Mouse (Mus musculus) liver, embryonic 12.5 days (tissue): ENCODE measurements around the gene 1700067P10Rik. TPM values are rescaled to one million over a fixed set of nuclear protein-coding genes. Genes with fewer than 3 reads are reported as not detected.
A peak's percentile ranks its signal among the peaks of the same experiment; 100 is the strongest.

Experiments
- ATAC-seq: fragments of 200-750 bp; cut with Nextera tagmentation; 2 replicates; pipeline ENCODE4 v1.8.0; 2017; ENCODE audit warnings: moderate number of reproducible peaks, mild to moderate bottlenecking, moderate library complexity
- H3K27ac ChIP-seq: fragments of 300-500 bp; sonication (generic); 2 replicates; pipeline ENCODE4 v1.5.1; 2016; ENCODE audit warnings: mild to moderate bottlenecking
- H3K27me3 ChIP-seq: fragments of 300-500 bp; sonication (generic); replicated peaks from 2 replicates; pipeline ENCODE4 v1.6.1; 2016; ENCODE audit warnings: mild to moderate bottlenecking, moderate library complexity
- H3K36me3 ChIP-seq: fragments of 300-500 bp; sonication (generic); 2 replicates; pipeline ENCODE4 v1.6.1; 2016; ENCODE audit warnings: mild to moderate bottlenecking, moderate library complexity
- H3K4me1 ChIP-seq: fragments of 300-500 bp; sonication (generic); 2 replicates; pipeline ENCODE4 v1.6.1; 2016
- H3K4me2 ChIP-seq: fragments of 300-500 bp; sonication (generic); 2 replicates; pipeline ENCODE4 v1.6.1; 2016; ENCODE audit warnings: mild to moderate bottlenecking, moderate library complexity
- H3K4me3 ChIP-seq: fragments of 300-500 bp; sonication (generic); 2 replicates; pipeline ENCODE4 v1.5.1; 2016; ENCODE audit warnings: mild to moderate bottlenecking, moderate library complexity
- H3K9ac ChIP-seq: fragments of 300-500 bp; sonication (generic); 2 replicates; pipeline ENCODE4 v1.6.1; 2016; ENCODE audit warnings: mild to moderate bottlenecking, moderate library complexity
- H3K9me3 ChIP-seq: fragments of 300-500 bp; sonication (generic); replicated peaks from 2 replicates; pipeline ENCODE4 v1.6.1; 2016; ENCODE audit warnings: mild to moderate bottlenecking, moderate library complexity
- WGBS: fragments of 180-500 bp; shearing (Covaris S2); methylation state at CpG from one replicate; pipeline ENCODE4 v1.1.7; 2016; ENCODE audit not compliant: insufficient replicate concordance; 5-methylcytosine and 5-hydroxymethylcytosine counted together
- polyA plus RNA-seq: library from polyadenylated mRNA; unstranded; fragments of >200 nt; fragmentation: Nextera tagmentation; extraction: Ambion mirVana; gene quantifications from 2 replicates; pipeline ENCODE4 v1.2.1, GENCODE M21; 2016

Gene 1700067P10Rik
- not detected in 2 replicates for polyA plus RNA-seq

DNA sequence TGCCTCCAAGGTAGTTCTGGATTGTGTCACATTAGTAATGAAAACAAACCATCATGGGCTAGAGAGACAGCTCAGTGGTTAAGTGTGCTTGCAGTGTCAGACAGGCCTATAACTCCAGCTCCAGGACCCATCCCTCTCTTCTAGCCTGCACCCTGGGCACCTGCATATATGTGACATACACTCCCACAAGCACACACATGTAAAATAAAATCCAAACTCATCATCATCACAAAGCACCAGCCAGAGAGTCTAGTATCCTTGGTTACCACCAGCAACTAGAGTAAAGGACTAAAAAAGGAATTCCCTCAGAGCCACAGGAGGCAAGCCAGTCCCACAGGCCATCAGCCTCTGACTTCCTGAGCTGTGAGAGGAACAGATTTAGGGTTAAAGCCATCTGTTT, at the start of gene 1700067P10Rik:
Gene 1700067P10Rik (plus strand): TSS at position 301 of the 400 bp plus-strand sequence.
- no peak within 1 kb of the TSS for H3K9ac ChIP-seq
- no peak for ATAC-seq
- no peak within 1 kb of the TSS for H3K27ac ChIP-seq

DNA sequence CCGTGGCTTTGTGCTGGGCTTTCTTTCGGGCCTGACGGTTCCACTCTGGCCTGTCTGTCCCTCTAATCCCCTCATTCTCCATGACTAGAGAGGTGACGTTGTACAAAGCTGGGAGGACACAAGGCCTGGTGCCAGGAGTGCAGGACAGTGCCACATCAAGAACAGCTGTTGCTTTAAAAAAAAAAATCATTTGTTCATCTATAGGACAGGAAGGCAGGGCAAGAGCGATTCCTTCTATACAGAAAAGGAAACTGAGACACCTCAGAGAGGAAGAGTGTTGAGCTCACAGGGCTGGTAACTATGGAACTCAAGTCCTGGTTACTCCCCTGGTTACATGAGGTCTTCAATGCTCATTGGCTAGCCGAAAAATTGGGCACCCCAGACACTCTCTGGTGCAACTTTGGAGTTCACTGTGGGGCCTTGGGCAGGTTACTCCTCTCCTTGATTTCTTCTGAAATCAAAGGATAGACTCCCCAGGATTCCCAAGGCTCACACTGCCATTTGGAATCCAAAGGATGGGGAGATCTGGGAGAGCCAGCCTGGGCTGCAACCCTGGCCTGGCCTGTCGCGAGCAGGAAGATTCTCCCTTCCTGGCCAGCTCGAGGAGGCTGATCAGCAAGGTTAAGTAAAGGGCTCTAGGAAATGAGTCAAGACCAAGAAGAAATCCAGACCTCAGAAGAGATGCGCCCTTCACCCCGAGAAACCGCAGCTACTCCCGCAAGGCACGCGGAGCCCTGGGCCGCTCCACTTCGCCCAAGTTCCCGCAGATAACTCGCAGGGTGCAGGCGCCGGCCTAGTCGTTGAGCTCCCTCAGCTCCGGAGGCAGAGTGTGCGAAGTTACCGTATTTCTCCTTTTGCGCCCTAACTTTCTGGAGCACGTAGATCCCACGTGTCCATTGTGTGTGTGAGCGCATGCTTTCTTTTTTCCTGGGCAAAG, 47.5 kb upstream of the 1700067P10Rik start:
- Histone ChIP-seq H3K4me3 (peak overlapping the region; percentile 23), H3K9ac (no peak overlapping the region), H3K9me3 (no peaks in the 10 kb centered on the region), H3K4me1 (peaks cover 38% of the 10 kb centered on the region), H3K4me2 (peak overlapping the region; percentile 51), H3K27me3 (peaks cover 13% of the 10 kb centered on the region), H3K36me3 (no peaks in the 10 kb centered on the region), H3K27ac (peak overlapping the region; percentile 38)
- WGBS, result 12% methylated on average over 29 of the region's 29 CpGs
- ATAC-seq, result peak; percentile 58

More for the DNA sequence above, at the start of gene 1700067P10Rik:
- H3K4me1 ChIP-seq, result no peaks in the 10 kb centered on the region
- no peaks in the 10 kb centered on the region for H3K36me3 ChIP-seq
- H3K9me3 ChIP-seq, result peaks cover 3% of the 10 kb centered on the region; the same call in 1 of the 2 replicates
- H3K27me3 ChIP-seq, result peaks cover 23% of the 10 kb centered on the region
- H3K4me2 ChIP-seq, result no peak within 1 kb of the TSS
- H3K4me3 ChIP-seq, result no peak within 1 kb of the TSS

DNA sequence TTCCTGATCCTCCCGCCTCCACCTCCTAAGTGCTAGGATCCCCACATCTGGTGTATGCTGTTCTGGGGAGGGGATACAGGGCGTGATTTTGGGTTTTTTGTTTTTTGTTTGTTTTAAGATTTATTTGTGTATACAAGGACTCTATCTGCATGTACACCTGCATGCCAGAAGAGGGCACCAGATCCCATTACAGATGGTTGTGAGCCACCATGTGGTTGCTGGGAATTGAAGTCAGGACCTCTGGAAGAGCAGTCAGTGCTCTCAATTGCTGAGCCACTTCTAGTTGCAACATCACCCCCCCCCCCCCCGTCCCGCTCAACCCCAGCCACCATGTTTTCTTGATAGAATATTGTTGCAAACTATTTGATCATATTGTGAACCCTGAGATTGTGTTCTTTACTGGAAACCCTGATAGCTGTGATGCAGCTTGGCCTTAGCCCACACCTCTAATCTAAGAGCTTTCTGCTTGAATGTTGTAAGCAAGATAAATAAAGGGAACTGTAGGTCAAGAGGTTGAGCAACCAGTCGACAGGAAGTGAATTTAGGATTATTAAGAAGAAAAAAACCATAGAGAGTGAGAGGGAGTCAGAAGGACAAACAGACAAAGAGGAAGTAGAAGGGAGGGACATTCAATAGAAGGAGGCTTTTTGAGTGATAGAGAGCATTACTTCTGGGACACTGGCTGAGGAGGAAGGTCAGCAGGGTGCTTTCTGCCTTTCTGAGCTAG, 45.8 kb upstream of the 1700067P10Rik start:
- Histone ChIP-seq H3K27ac (no peak overlapping the region), H3K36me3 (no peaks in the 10 kb centered on the region), H3K4me2 (no peak overlapping the region), H3K4me1 (peaks cover 34% of the 10 kb centered on the region), H3K9ac (no peak overlapping the region), H3K4me3 (no peak overlapping the region), H3K9me3 (no peaks in the 10 kb centered on the region), H3K27me3 (peaks cover 12% of the 10 kb centered on the region; the same call in 1 of the 2 replicates)
- ATAC-seq, result no peak
- 49% methylated on average over 5 of the region's 5 CpGs for WGBS

DNA sequence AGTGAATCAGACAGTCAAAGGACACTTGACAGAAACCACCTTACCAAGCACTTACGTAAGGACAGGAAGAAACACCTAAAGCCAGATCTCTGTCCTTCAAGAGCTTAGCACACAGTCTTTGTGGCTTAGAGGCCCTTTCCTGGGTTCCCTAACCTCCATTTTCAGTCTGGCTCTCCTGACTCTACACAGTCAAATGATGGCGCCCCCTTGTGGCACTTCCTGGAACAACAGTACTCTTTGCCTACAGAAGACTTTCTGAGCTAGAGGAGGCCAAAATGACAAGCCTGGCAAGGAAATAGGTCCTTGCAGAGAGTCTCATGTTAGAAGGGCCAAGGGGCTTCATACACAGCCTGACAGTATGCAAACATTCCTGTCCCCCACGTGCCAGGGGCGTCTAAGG, 43.5 kb upstream of the 1700067P10Rik start:
- no peaks in the 10 kb centered on the region for H3K36me3 ChIP-seq
- no peak overlapping the region for H3K9ac ChIP-seq
- H3K9me3 ChIP-seq, result no peaks in the 10 kb centered on the region
- H3K27ac ChIP-seq, result no peak overlapping the region
- no peak overlapping the region for H3K4me2 ChIP-seq
- no peak for ATAC-seq
- H3K27me3 ChIP-seq, result peaks cover 4% of the 10 kb centered on the region; the same call in 1 of the 2 replicates
- H3K4me3 ChIP-seq, result no peak overlapping the region
- H3K4me1 ChIP-seq, result peaks cover 21% of the 10 kb centered on the region
- 30% methylated on average over 4 of the region's 4 CpGs for WGBS

- no peak for ATAC-seq
Observed at GRCm38 (mm10) chr17:48051638-48052337, 37.3 kb upstream of the 1700067P10Rik start.

DNA sequence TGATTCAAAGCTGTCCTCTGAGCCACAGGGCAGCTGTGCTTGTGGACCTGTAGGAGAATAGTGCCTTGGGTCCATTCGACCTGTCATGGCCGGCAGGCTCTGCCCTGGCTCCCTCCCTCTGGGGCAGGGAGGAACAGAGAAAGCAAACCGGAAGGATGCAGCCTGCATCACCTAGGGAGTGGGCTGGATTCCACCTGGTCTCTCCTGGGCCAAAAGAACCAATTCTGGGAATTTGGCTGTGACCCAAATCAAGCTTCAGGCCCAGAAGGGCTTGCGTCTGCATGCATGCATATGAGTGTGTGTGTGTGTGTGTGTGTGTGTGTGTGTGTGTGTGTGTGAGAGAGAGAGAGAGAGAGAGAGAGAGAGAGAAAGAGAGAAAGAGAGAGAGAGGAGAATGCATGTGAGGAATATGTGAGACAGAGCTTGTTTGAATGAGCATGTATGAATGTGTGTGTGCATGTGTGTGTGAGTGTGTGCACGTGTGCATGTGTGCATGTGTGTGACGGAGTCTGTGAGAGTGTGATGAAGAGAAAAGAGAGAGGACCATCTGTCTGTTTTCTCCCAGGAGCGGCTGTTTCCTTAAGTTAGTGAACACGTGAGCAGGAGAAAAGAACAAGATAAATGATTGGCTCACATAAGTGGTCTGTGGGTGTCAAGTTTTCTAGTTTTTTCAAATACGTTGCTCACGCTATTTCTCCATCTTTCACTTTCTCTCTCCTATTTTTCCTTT, 36.6 kb upstream of the 1700067P10Rik start:
- Histone ChIP-seq H3K4me3 (no peak overlapping the region), H3K27ac (no peak overlapping the region), H3K4me1 (no peaks in the 10 kb centered on the region), H3K9ac (no peak overlapping the region), H3K4me2 (no peak overlapping the region), H3K9me3 (no peaks in the 10 kb centered on the region), H3K27me3 (peaks cover 30% of the 10 kb centered on the region), H3K36me3 (no peaks in the 10 kb centered on the region)
- 59% methylated on average over 10 of the region's 10 CpGs for WGBS
- ATAC-seq, result no peak

More at GRCm38 (mm10) chr17:48051638-48052337, 37.3 kb upstream of the 1700067P10Rik start:
- no peak overlapping the region for H3K9ac ChIP-seq
- 27% methylated on average over 5 of the region's 5 CpGs for whole genome bisulfite sequencing
- H3K27me3 ChIP-seq, result peaks cover 26% of the 10 kb centered on the region
- no peak overlapping the region for H3K4me3 ChIP-seq
- no peaks in the 10 kb centered on the region for H3K9me3 ChIP-seq
- no peaks in the 10 kb centered on the region for H3K36me3 ChIP-seq
- H3K27ac ChIP-seq, result no peak overlapping the region
- H3K4me2 ChIP-seq, result no peak overlapping the region
- H3K4me1 ChIP-seq, result no peaks in the 10 kb centered on the region

DNA sequence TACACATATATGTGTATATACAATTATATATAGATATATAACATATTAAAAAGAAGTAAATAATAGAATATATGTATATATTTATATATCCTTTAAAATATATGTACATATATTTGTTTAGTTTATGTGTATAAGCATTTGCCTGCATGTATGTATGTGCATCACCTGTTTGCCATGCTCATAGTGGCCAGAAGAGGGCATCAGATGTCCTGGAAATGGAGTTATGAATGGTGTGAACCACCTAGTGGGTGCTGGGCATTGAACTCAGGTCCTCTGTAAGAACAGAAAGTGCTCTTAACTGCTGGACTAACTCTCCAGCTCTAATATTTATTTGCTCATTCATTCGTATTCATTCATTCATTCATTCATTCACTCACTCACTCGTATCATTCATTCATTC, 35.5 kb upstream of the 1700067P10Rik start:
- Histone ChIP-seq H3K27me3 (peaks cover 41% of the 10 kb centered on the region), H3K4me1 (no peaks in the 10 kb centered on the region), H3K9ac (no peak overlapping the region), H3K27ac (no peak overlapping the region), H3K4me3 (no peak overlapping the region), H3K9me3 (no peaks in the 10 kb centered on the region), H3K4me2 (no peak overlapping the region), H3K36me3 (no peaks in the 10 kb centered on the region)
- ATAC-seq, result no peak
- WGBS, result 62% methylated on average over 2 of the region's 2 CpGs

- H3K27ac ChIP-seq, result no peak overlapping the region
- no peaks in the 10 kb centered on the region for H3K9me3 ChIP-seq
- WGBS, result 49% methylated on average over 20 of the region's 20 CpGs
- H3K4me3 ChIP-seq, result no peak overlapping the region
- H3K36me3 ChIP-seq, result no peaks in the 10 kb centered on the region
- no peak for ATAC-seq
- no peaks in the 10 kb centered on the region for H3K4me1 ChIP-seq
- no peak overlapping the region for H3K4me2 ChIP-seq
- no peak overlapping the region for H3K9ac ChIP-seq
- H3K27me3 ChIP-seq, result peaks cover 50% of the 10 kb centered on the region
Observed at GRCm38 (mm10) chr17:48055076-48055816, 33.9 kb upstream of the 1700067P10Rik start.

GRCm38 (mm10) chr17:48057382-48057781, 31.7 kb upstream of the 1700067P10Rik start:
- no peaks in the 10 kb centered on the region for H3K36me3 ChIP-seq
- H3K27ac ChIP-seq, result no peak overlapping the region
- H3K4me1 ChIP-seq, result no peaks in the 10 kb centered on the region
- H3K4me3 ChIP-seq, result no peak overlapping the region
- ATAC-seq, result no peak
- peaks cover 50% of the 10 kb centered on the region for H3K27me3 ChIP-seq
- H3K9ac ChIP-seq, result no peak overlapping the region
- H3K9me3 ChIP-seq, result no peaks in the 10 kb centered on the region
- H3K4me2 ChIP-seq, result no peak overlapping the region
- 7% methylated on average over 12 of the region's 12 CpGs for WGBS

- 37% methylated on average over 10 of the region's 10 CpGs for WGBS
- no peaks in the 10 kb centered on the region for H3K36me3 ChIP-seq
- H3K9me3 ChIP-seq, result no peaks in the 10 kb centered on the region
- H3K27me3 ChIP-seq, result peaks cover 26% of the 10 kb centered on the region
- no peak overlapping the region for H3K9ac ChIP-seq
- no peak overlapping the region for H3K4me2 ChIP-seq
- no peak for ATAC-seq
- no peak overlapping the region for H3K27ac ChIP-seq
- H3K4me1 ChIP-seq, result no peaks in the 10 kb centered on the region
- H3K4me3 ChIP-seq, result no peak overlapping the region
Observed at GRCm38 (mm10) chr17:48064196-48064843, 24.8 kb upstream of the 1700067P10Rik start.
